Mouse (Mus musculus) 3T3-L1 (cell line): ENCODE results near the gene Mymk.

ENCODE experiments used
- DNase-seq: peaks from one replicate; pipeline ENCODE4 v3.0.0-alpha.2; 2015; ENCODE audit warnings: low read depth, low spot score

Gene Mymk

DNA sequence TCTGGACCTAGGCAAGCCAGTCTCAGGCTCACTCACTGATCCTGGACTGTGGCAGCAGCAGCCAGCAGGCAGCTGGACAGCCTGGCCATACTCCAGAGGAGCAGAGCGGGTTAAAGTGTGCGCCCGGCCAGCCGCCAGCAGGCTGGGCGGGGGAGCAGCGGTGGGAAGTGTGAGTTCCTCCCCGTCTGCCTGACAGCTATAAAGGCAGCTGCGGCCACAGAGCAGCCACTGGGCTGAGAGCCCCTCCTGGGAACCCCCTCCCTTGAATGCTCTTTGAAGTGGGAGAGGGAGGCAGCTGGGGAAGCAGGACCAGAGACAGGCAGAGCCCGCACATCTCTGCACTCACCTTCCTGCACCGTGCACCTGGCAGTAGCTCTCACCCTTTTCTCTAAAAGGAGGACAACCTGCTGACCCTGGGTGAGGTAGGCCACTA is 7.2 kb upstream of the Mymk start, which contains the start of gene Adamtsl2:
Adamtsl2 (plus strand) TSS at position 228 of the 433 bp plus-strand sequence.
- peak; percentile 79 for DNase-seq

DNA sequence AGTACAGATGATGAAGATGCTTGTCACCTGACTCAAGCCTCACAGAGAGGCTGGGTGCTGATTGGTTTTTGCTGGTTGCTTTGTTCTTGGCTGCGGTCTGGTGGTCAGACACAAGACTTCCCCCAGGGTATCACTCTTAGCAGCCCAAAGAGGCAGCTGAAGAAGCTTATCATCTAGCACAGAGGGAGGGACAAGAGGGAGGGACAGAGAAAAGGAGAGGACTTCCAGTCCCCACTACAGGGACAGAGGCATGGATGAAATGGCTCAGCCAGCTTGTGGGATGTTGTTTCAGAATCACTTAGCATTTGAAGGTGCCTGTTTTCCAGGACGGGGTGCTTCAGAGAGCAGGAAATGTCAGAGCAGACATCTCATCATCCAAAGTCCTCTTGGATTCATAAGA is 6.3 kb upstream of the Mymk start:
- DNase-seq: peak; percentile 9

DNA sequence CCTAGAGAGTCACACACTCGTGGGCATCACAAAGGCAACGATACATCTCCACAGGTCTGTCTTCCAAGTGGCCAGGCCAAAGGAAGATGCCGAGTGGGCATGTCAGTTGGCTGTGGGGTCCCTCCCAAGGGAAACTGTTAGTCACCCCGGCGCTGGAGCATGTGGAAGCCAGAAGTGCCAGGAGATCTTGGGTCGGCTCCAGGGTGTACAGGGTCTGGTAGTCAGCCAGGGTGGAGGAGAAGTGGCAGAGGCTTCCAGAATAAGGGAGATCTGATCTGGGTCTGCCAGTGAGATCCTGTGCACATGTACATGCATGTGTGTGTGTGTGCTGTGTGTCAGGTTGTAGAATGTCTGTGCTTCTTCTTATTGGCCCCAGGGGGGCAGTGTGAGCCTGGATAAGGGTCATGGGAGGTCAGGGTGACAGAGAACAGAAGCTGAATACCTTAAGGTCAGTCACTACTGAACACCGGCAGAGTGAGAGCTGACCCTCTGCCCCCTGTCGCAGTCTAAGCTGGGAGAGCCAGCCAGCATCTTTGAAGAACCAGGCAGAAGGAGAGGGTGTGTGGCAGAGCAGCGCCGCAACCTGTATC is 5.8 kb upstream of the Mymk start:
- DNase-seq: peak; percentile 50

DNA sequence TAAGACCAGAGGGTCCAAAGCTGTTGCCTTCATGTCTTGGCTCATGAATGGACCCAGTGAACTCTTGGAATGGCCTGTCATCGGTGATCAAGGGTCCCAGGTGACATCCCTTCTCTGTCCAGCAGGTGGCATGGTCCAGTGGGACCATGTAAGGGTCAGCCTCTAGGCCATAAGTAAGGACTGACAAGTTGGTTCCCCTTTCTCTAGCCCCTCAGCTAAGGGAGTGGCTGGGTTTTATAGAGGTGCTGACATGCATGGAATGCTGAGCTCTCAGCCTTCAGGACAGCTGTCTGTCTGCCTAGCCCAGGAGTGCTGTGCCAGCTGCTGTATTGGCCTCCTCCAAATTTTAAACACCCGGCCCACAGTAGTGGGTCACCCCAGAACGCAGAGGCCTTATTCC is 3.5 kb upstream of the Mymk start:
- peak; percentile 58 for DNase-seq

DNA sequence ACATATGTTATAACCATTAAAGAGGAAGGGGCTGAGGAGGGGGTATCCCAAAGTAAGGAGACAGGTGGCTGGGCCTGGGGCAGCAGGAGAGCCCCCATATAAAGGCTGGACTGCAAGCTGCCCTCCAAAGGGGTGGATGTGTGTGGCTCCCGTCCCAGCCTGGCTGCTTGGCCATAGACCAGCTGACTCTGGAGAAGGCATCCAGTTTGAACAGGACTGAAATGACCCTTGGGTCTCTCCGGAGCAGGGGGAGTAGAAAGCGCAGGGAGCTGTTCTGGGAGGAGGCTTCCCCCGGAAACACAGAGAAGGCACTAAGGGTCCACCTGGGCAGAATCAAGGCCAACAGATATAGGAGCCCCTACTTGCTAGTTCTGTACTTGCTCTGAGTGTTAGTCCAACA is 2.8 kb upstream of the Mymk start:
- no peak for DNase-seq

DNA sequence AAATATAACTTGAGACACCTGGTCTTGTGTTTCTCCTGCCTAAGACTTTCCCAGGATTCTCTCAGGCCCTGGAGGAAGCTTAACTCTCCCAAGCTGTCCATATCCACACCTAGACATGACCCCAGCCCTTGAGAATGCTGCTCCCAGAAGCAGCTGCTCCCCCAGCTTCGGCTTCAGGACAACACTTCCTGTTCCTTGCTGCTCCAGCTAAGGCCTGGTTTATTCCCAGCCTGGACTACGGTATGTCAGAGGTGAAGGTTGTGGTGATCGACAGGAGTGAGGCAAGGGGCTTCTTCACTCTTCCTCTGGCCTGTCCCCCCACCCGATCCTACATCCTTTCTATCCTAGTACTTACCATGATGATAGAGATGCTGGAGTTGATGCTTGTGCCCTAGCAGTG is 1.4 kb upstream of the Mymk start:
- no peak for DNase-seq

DNA sequence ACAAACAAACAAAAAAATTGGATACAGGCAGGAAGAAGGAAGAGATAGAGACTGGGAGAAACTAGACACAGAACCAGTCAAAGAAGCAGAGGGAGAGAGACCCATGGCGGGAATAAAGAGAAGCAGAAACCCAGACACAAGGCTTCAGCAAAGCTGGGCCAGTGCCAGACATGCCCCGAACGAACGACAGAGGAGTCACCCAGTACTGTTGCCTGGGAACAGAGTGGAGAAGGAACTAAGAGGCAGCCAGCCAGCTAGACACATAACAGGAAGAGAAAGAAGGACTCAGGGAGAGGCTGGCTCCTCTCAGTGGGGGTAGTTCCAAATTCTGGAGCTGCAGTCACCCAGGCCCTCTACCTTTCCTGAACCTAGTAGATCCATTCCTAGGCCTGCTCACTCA is 842 bp downstream of the Mymk start:
- peak; percentile 35 for DNase-seq

DNA sequence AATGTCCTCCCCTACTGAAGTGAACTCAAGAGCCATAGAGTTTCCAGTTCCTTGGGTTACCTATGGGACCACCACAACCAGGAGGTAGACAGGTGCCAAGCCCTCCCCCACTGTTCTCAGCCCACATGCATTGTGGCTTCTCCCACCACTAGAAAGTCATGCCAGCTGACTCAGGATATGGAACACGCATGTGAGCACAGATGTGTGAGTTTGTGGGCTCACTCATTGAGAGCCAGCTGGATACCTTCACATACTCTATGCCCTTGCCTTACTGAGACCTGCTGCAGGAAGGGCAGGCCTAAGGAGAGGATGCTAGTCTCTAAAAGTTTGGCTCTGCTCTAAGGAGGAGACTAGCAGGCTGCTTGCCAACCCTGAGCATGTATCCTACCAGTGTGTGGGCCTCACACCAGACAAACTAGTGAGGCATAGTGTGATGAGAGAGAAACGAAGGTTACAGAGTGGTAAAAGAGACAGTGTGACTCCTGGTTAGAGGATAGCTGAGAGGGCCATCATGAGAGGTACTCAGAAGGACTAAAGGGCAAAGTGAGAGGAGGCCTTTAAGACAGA is 1.6 kb downstream of the Mymk start:
- no peak for DNase-seq

DNA sequence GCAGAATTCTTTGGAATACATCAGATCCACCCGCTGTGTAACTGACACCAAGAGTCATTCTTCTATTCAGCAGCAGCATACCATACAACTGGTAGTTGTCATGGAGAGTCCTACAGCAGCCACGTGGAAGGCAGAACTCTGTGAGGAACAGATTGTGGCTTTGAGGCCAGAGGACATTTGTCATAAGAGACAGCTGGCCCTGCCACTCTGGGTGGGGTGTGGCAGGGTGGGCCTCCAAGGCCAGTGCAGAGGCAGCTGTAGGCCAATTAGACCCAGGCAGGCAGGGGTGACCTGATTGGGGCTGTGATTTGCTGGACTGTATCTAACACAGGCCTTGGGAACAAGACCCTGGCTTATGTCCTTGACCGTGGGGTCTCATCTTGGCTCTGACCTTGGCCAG is 2.3 kb downstream of the Mymk start:
- DNase-seq: no peak

DNA sequence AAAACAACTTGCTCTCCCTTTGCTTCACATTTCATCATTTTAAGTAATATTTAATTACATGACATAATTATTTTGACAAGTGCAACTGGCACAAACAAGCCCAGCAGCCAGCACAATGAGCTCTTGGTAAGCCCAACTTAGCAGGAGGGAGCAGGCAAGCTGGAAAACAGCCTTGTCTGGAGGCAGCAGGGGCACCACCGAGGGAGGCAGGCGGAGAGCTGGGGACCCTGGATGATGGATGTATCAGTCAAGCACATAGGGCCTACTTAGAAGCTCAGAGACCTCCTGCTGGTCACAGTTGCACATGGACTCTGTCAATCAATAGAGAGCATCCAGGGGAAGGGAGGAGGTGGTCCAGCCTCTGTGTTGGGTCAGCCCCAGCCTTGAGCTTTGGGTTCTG is 4.0 kb downstream of the Mymk start:
- no peak for DNase-seq

DNA sequence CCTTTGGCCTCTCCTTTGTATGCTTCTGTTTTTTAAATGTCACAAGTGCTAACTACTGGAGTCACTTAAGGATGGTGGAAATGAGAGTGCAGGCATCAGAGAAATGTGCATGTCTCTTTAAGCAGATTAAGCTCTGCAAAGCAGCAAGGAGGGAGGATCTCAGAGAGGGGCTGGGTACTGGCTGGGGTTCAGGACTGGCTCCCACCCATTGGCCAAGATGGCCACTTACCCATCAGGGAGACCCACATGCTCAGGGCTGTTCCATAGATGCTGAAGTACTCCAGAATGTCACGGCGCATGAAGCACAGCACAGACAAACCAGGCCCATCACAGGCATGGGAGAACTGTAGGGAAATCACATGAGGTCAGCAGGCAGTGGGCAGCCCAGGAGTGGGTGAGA is 4.9 kb downstream of the Mymk start:
- no peak for DNase-seq

DNA sequence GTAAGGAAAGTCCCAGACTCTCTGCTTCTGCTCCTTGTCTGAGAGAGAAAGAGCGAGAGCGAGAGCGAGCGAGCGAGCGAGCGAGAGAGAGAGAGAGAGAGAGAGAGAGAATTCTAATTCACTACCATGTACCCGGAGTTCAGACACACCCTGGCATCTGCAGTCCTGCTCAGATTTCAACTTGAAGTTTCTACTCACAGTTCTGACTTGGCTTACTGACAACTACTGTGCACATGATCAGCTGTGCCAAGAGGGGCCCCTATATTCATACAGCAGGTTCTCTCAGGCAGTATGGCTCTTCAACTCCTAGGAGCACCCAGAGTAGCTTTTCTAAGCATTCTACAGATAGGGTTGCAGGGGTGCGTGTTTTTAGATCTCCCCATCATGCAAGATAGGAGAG is 12.8 kb downstream of the Mymk start:
- DNase-seq: no peak

DNA sequence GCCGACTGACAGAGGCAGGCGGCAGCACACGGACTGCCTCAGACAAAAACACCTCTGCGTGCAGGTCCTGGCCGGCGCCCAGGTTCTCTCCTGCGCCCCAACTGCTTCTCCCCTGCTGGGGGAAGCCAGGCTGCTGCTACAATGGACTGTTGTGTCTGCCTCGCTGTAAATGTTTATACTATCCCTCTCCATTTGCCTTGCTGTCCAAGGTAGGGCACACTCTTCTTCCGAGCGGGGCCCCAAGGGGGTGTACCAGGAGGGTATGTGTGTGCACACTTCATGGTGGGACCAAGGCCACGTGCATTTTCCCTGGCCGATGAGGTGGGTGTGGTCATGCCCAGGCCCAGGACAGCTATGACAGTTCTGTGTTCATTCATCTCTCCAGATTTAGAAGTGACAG is 13.2 kb downstream of the Mymk start:
- DNase-seq: no peak

DNA sequence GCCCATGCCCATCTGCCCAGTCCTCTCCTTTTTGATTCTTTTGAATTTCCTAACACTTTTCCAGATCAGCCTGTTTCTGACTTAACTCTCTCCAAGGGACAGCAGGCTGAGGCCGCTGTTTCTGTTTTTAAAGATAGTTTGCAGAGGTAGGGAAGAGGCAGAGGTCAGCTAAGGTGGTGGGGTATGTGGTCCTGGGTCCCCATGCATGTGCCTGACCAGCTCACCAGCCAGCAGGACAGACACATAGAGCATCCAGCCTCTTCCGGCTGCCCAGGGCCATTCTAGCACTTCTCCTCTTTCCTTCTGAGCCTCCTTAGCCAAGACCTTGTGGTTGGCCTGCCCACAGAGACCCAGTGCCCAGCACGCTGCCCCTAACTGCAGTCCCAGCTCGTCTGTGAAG is 13.7 kb downstream of the Mymk start:
- no peak for DNase-seq

DNA sequence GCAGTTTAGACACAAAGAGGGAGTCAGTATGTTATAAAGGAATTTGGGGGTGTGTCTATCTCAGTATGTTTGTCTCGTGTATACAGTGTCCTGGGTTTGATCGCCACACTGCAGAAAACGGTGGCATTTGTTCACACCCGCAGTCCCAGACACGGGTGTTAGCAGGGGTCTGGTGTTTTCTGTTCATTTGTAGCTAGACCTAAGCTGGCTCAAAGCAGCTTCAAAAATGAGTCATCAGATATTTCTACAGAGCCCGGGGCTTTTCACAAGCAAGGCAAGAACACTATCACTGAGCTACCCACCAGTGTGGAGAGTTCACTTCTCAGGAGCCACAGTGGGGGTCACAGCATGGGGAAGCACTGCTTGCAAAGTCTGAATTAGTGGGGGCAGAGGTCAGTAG is 22.6 kb downstream of the Mymk start:
- DNase-seq: no peak

DNA sequence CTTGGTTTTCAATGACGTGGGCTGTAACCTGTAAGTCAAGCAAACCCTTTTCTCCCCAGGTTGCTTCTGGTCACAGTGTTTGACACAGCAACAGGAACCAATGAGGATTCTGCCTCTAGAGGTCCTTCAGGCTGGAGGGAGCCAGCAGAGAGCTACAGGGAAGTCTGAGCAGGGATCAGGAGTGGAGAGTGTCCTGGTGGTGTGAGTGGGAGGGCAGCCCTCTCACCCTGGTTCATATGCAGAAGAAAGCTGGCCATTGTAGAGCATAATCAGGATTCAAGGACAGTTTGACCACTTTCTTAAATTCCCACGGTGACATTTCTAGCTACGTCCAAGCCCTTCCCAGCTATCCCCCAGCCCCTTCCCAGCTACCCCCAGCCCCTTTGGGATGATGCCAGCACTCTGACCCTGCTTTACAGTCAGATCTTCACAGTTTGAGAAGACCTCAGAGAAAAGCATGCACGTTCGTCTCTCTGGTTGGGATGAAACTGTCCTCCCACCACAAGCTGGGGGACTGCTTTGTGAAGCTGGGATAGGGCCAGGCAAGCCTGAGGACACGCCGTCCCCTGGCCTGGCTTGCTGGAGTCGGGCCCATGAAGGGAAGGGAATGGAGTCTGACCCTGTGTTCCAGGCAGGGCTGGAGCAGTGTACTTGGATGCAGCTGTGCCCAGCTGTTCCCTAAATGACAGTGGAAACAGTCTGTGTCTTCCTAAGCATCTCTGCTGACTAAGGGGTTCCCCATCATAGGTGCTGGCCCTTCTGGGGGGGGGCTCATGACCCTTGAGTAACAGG is 25.8 kb downstream of the Mymk start:
- DNase-seq: no peak

DNA sequence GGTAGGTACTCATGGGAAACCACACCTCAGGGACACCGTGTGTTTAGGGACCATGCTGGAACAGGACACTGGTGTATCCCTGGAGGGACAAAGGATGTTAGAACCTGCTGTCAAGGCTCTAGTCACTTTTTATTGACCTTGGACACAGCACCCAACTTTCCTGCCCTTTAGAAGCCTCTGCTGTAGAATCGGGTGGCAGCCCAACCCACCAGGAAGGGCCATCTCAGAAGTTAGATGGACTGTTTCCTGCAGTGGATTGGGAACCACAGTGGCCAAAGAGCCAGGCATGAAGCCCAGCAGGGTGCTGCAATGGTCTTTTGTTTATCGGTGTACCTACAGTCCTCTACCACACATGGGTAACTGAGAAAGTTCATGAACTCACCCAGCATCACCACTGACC is 27.3 kb downstream of the Mymk start:
- DNase-seq: no peak

DNA sequence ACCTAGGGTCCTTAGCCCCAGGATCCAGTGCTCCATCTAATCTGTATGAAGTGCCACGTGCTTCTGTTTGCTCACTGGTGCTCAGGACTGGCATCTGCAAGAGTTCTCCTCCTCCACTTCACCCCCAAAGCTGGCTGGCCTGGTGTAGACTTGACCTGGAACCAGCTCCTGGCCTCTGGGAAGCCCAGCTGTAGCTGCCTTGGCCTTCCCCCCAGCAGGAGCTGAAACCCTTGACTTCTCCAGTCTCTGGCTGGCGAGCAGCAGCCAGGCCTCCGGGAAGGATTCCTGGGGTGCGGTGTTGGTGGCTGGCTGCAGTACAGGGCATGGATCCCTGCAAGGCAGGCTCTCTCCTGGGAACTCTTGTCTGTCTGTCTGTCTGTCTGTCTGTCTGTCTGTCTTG is 27.8 kb downstream of the Mymk start:
- DNase-seq: no peak

DNA sequence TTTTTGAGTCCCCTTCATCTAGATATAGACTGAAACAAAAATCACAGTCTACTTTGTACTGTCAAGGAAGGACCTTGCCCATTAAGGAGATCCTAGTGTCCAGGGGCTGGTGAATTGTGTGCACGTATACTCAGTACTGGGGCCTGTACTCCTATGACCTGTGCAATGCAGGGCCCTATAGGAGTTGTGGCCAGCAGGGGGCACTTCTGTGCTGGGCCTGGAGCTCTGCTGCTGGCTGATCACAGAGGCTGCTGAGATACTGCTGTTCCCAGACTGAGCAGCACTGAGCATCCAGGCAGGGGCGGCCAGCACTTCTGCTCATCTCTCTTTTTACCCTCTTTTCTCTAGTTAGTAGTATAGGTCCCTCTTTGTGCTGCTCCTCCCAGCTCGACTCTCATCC is 28.5 kb downstream of the Mymk start:
- DNase-seq: peak; percentile 84

DNA sequence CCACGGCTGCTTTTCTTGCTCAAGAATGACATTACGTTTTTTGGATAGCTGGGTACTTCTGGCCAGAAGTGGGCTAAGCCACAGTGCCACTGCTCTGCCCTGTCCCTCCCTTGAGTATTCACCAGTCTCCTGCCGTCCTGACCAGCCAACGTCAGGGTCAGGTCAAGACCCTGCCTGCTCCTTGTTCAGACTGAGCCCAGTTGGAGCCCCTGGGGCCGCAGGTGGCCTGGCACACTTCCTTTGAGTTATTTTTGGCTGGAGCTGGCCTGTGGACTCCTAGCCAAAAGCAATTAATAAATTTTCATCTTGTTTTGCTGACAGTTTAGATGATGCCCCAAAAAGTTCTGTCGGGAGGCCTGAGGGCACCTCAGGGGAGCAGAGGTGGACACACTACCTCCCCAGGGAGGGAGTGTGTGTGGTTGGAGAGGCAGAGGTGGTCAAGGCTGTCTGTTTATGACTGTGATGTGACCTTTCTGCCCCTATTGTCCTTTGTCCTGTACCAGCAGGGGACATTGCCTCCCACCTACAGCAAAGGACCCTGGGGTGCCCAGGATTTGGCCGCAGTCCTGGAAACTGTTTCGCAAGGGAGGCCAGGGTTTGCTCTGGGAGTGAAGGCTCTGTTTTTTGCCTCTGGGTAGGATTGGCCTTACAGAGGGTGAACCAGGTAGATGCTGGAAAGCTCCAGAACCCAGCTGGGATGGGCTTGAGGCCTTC is 29.7 kb downstream of the Mymk start:
- peak; percentile 22 for DNase-seq

DNA sequence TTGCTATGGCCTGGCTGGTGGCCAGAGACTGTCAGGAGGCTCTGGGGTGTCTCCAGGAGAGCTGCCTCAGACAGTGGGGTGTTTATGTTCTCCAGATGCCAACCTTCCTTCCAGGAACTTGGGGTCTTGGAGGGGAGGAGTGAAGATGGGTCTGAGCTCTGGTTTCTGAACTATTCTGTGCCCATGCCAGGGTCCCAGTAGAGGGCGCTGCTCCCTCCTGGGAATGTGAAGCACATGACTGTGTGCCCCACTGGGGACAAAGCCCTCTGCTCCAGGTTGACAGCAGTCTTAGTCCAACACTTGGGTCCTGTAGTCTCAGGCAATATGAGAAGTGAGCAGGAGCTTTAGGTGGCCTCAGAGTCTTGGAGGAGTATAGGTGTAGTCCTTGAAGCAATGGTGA is 32.7 kb downstream of the Mymk start:
- DNase-seq: peak; percentile 28

DNA sequence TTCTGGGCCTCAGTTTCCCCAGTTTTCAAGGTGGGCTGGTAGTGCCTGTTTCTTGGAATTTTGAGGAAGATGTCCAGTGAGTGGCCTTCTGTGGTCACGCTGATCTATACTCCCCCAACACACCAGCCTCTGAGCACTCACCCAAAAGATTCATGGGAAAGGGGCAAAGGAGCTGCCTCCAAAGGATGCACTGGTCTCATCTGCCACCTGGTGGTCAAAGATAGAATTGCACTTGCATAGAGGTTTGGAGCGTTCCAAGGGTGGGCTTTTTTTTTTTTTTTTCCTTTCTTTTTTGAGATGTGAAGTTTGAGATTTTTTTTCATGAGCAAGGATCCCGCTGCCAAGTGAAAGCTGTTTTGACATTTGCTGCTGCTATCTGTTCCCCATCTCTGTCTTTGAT is 33.4 kb downstream of the Mymk start:
- DNase-seq: peak; percentile 81

DNA sequence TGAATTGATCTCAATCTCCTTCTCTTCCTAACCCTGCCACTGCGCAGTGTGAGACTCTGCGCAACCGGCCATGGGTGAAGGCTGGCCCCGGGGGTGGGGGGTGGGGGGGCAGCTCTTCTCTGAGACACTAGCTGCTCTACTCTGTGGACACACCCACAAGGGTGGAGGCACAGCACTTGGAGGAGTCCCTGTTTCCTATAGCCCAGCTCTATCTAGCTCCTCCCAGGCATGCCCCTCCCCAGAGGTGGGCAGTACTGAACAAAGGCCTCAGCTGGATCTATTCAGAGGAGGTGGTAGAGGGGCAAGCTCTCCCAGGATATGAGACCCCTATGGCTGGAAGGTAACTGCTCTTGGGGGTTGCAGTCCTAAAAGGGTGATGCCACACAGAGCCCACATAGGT is 35.0 kb downstream of the Mymk start:
- DNase-seq: no peak
